Mouse (Mus musculus) left cerebral cortex, adult 11 months (tissue): Measurements from ENCODE around the gene Kbtbd2.

Experiments used
- DNase-seq: peaks from one replicate; pipeline ENCODE4 v3.0.0; 2022; ENCODE audit warnings: low spot score

The Kbtbd2 gene

GRCm38 (mm10) chr6:56797311-56798151, at the start of gene Kbtbd2:
Gene Kbtbd2, minus strand, starts transcription at chr6:56797813.
- peak; percentile 88 for DNase-seq

GRCm38 (mm10) chr6:56844365-56844764, 46.8 kb upstream of the Kbtbd2 start:
- DNase-seq, result no peak

- DNase-seq, result no peak
Measured at GRCm38 (mm10) chr6:56843229-56843628, 45.6 kb upstream of the Kbtbd2 start.

GRCm38 (mm10) chr6:56837621-56838020, 40.0 kb upstream of the Kbtbd2 start:
- no peak for DNase-seq

GRCm38 (mm10) chr6:56837166-56837565, 39.6 kb upstream of the Kbtbd2 start:
- no peak for DNase-seq

GRCm38 (mm10) chr6:56835532-56835931, 37.9 kb upstream of the Kbtbd2 start:
- no peak for DNase-seq

- DNase-seq, result no peak
Measured at GRCm38 (mm10) chr6:56834769-56835168, 37.2 kb upstream of the Kbtbd2 start.

GRCm38 (mm10) chr6:56832830-56833229, 35.2 kb upstream of the Kbtbd2 start:
- DNase-seq, result no peak

- DNase-seq, result no peak
Measured at GRCm38 (mm10) chr6:56832407-56832796, 34.8 kb upstream of the Kbtbd2 start.

- DNase-seq, result peak; percentile 19
Measured at GRCm38 (mm10) chr6:56831697-56832406, 34.2 kb upstream of the Kbtbd2 start, which contains the start of gene Fkbp9. Gene Fkbp9, plus strand, starts transcription at chr6:56832059.

- no peak for DNase-seq
Measured at GRCm38 (mm10) chr6:56825657-56826056, 28.0 kb upstream of the Kbtbd2 start.

GRCm38 (mm10) chr6:56819124-56819487, 21.5 kb upstream of the Kbtbd2 start:
- DNase-seq, result no peak

GRCm38 (mm10) chr6:56818436-56819123, 21.0 kb upstream of the Kbtbd2 start:
- DNase-seq, result no peak

GRCm38 (mm10) chr6:56813332-56813731, 15.7 kb upstream of the Kbtbd2 start:
- no peak for DNase-seq

- peak; percentile 46 for DNase-seq
Measured at GRCm38 (mm10) chr6:56808656-56809055, 11.0 kb upstream of the Kbtbd2 start.

- peak; percentile 26 for DNase-seq
Measured at GRCm38 (mm10) chr6:56806195-56806594, 8.6 kb upstream of the Kbtbd2 start.

GRCm38 (mm10) chr6:56805026-56805425, 7.4 kb upstream of the Kbtbd2 start:
- DNase-seq, result no peak

- no peak for DNase-seq
Measured at GRCm38 (mm10) chr6:56798152-56798465, 496 bp upstream of the Kbtbd2 start.

- no peak for DNase-seq
Measured at GRCm38 (mm10) chr6:56796668-56797141, 908 bp downstream of the Kbtbd2 start.

GRCm38 (mm10) chr6:56796232-56796631, 1.4 kb downstream of the Kbtbd2 start:
- DNase-seq, result no peak

GRCm38 (mm10) chr6:56794834-56795233, 2.8 kb downstream of the Kbtbd2 start:
- DNase-seq, result no peak

- DNase-seq, result no peak
Measured at GRCm38 (mm10) chr6:56789336-56789735, 8.3 kb downstream of the Kbtbd2 start.

GRCm38 (mm10) chr6:56787668-56788067, 9.9 kb downstream of the Kbtbd2 start:
- no peak for DNase-seq
